In genomic region chr8:78814743-78815142, GRCm38 (mm10) we compare ENCODE assay signal across 21 mouse cellular contexts. TPM values are rescaled to one million over a fixed set of nuclear protein-coding genes. Genes with fewer than 3 reads are reported as not detected.
A peak's percentile ranks its signal among the peaks of the same experiment; 100 is the strongest.
DNase-seq lines count a peak whose midpoint lies in the region; TF ChIP-seq lines count a peak whose summit lies in the region.
"Had no signal": no experiment of that assay in that cellular context is flagged by ENCODE, and none has a peak within 500 bp of the region (broad histone marks: within the 10 kb centered on the region; RNA-seq: fewer than 3 reads in every experiment).

No protein-coding gene starts in this region.

- H3K36me3 ChIP-seq in CH12.LX (replicated peaks in 1 of 2; ENCODE audit: control insufficient read depth in 1 of 2, insufficient read depth in 1 of 2, low read length in 1 of 2) (peaks cover 33 to 91% of the 10 kb centered on the region in 2 experiments), ES-E14 (ENCODE audit: control insufficient read depth, insufficient read depth, low read length, poor library complexity, severe bottlenecking) (peaks cover 24% of the 10 kb centered on the region), MEL (ENCODE audit: control insufficient read depth in 1 of 2, insufficient read depth in 2 of 2, low read length in 2 of 2) (peaks cover 6 to 20% of the 10 kb centered on the region in 2 experiments)
- peaks cover 26% of the 10 kb centered on the region; the same call in 1 of the 2 replicates for H3K36me3 ChIP-seq in thymus, adult 2 months (ENCODE audit: control insufficient read depth, insufficient read depth, low read length)

- no peak overlapping the region for H3K4me2 ChIP-seq in CH12.LX (ENCODE audit: insufficient read depth, low read depth, poor library complexity, severe bottlenecking)

- H3K79me2 ChIP-seq in CH12.LX (replicated peaks; ENCODE audit: control insufficient read depth, extremely low read depth, insufficient read depth, poor library complexity, severe bottlenecking) (peaks cover 9% of the 10 kb centered on the region), MEL (ENCODE audit: control insufficient read depth, insufficient read depth, low read length, poor library complexity) (peaks cover 13% of the 10 kb centered on the region; the same call in 1 of the 2 replicates)

- in situ Hi-C loops in CH12.LX (cut with MboI; ENCODE audit: low pct_ligation_motif_present, low pct_unique_long_range_greater_than_20kb, low sequenced_read_pairs) (no loop called here), ES-E14 (cut with MboI; ENCODE audit: low sequenced_read_pairs in 2 of 2, unreplicated experiment in 2 of 2) (no loop called here)

- no peak overlapping the region for H3K9ac ChIP-seq in CH12.LX (ENCODE audit: insufficient read depth, low read depth)
- no peak overlapping the region for H3K9ac ChIP-seq in ES-E14 (ENCODE audit: insufficient read depth, low read depth, low read length, poor library complexity, severe bottlenecking)
- H3K9ac ChIP-seq in MEL (ENCODE audit: control insufficient read depth, low read depth, low read length, poor library complexity, severe bottlenecking), result no peak overlapping the region

- TF ChIP-seq CTCF in CH12.LX (conservative IDR thresholded peaks at IDR 0.05 in 1 of 2, IDR thresholded peaks at IDR 0.05 in 1 of 2; ENCODE audit: low read depth in 2 of 2, low read length in 2 of 2), result no peak
- TF ChIP-seq CTCF in MEL (IDR thresholded peaks at IDR 0.05 in 2 of 3, conservative IDR thresholded peaks at IDR 0.05 in 1 of 3; ENCODE audit: control insufficient read depth in 1 of 3, insufficient read depth in 1 of 3, low read depth in 2 of 3, low read length in 3 of 3, poor library complexity in 1 of 3, severe bottlenecking in 1 of 3), result no peak
- TF ChIP-seq CTCF in thymus, adult 2 months (IDR thresholded peaks at IDR 0.05; ENCODE audit: borderline replicate concordance, control insufficient read depth, extremely low read depth, insufficient read depth, low read length, poor library complexity), result no peak

- TF ChIP-seq EP300 in CH12.LX (IDR thresholded peaks at IDR 0.05; ENCODE audit: low read length) (no peak), MEL (IDR thresholded peaks at IDR 0.05; ENCODE audit: low read depth in 1 of 2, low read length in 2 of 2) (0 out of 4 replicates have a peak, but pooled peaks of 1 of the 2 experiments have one; percentile 10)

- dilution Hi-C loops in CH12.LX (cut with MboI; ENCODE audit: extremely low pct_ligation_motif_present, extremely low pct_unique_long_range_greater_than_20kb, low sequenced_read_pairs), result no loop called here

- H3K9me3 ChIP-seq in CH12.LX (replicated peaks; ENCODE audit: low read length), result no peaks in the 10 kb centered on the region
- H3K9me3 ChIP-seq in ES-E14 (ENCODE audit: control insufficient read depth, insufficient read depth, low read depth, low read length), result no peaks in the 10 kb centered on the region
- H3K9me3 ChIP-seq in MEL (replicated peaks; ENCODE audit: insufficient read depth, low read length), result no peaks in the 10 kb centered on the region
- H3K9me3 ChIP-seq: G1E had no signal

- H3K4me3 ChIP-seq in CH12.LX (replicated peaks in 1 of 3; ENCODE audit: low read depth in 2 of 3, low read length in 2 of 3, poor library complexity in 1 of 3), result no peak overlapping the region
- no peak overlapping the region for H3K4me3 ChIP-seq in ES-E14 (ENCODE audit: insufficient read depth in 1 of 2, low read depth in 1 of 2, low read length in 2 of 2, poor library complexity in 1 of 2, severe bottlenecking in 1 of 2)
- H3K4me3 ChIP-seq in MEL (ENCODE audit: control insufficient read depth in 1 of 2, insufficient read depth in 1 of 2, low read depth in 2 of 2, low read length in 2 of 2), result no peak overlapping the region
- no peak overlapping the region for H3K4me3 ChIP-seq in thymus, adult 2 months (ENCODE audit: control insufficient read depth, insufficient read depth, low read length)

- H3K4me1 ChIP-seq in CH12.LX (ENCODE audit: control insufficient read depth in 1 of 2, insufficient read depth in 2 of 2) (peaks cover 0 to 36% of the 10 kb centered on the region in 2 experiments; a peak in 2 of 4 replicates), ES-E14 (ENCODE audit: control insufficient read depth in 2 of 2, insufficient read depth in 2 of 2, low read length in 2 of 2, poor library complexity in 1 of 2) (peaks cover 7 to 8% of the 10 kb centered on the region in 2 experiments; a peak in 1 of 4 replicates), MEL (ENCODE audit: control insufficient read depth in 1 of 2, insufficient read depth in 2 of 2, low read length in 2 of 2) (peaks cover 0 to 7% of the 10 kb centered on the region in 2 experiments; a peak in 2 of 4 replicates)
- no peaks in the 10 kb centered on the region for H3K4me1 ChIP-seq in thymus, adult 2 months (replicated peaks; ENCODE audit: control insufficient read depth, insufficient read depth, low read length)

- H3K27ac ChIP-seq in CH12.LX (ENCODE audit: insufficient read depth, low read depth) (no peak overlapping the region), ES-E14 (ENCODE audit: insufficient read depth, low read depth, low read length, poor library complexity, severe bottlenecking) (no peak overlapping the region), MEL (ENCODE audit: control insufficient read depth, low read depth, low read length) (no peak overlapping the region)
- H3K27ac ChIP-seq in thymus, adult 2 months (ENCODE audit: control insufficient read depth, insufficient read depth, low read length), result no peak overlapping the region

- TF ChIP-seq RAD21 in CH12.LX (IDR thresholded peaks at IDR 0.05; ENCODE audit: low read depth, low read length) (no peak), MEL (IDR thresholded peaks at IDR 0.05; ENCODE audit: low read depth, low read length) (no peak)

- 97% methylated on average over 2 of the region's 2 CpGs for WGBS in thymus, adult 2 months

- no peak for DNase-seq in CH12.LX (ENCODE audit: extremely low read depth)
- no peak for DNase-seq in ES-E14 (ENCODE audit: low read depth, low spot score)
- DNase-seq in MEL (ENCODE audit: low read depth, low spot score), result no peak
- DNase-seq in thymus, adult 2 months, result no peak
- DNase-seq in kidney, postnatal 14 days, result no peak
- no peak for DNase-seq in cerebellum, adult 11 months
- DNase-seq: adrenal gland, adult 2 months; adrenal gland, adult 8-10 months; adrenal gland, postnatal 10 days; adrenal gland, postnatal 14 days; adrenal gland, postnatal 25 days; adrenal gland, postnatal 36 days; B cell, adult 2 months; cerebellum, adult 11-12 months; cerebellum, adult 18-20 months; cerebellum, adult 2 months; cerebellum, adult 8-10 months; cerebellum, adult 9-10 months; cerebellum, adult 9-11 months had no signal

- H3K27me3 ChIP-seq in CH12.LX (replicated peaks) (no peaks in the 10 kb centered on the region), MEL (ENCODE audit: control insufficient read depth in 1 of 2, insufficient read depth in 2 of 2, low read length in 2 of 2) (no peaks in the 10 kb centered on the region)
- H3K27me3 ChIP-seq in thymus, adult 2 months (ENCODE audit: control insufficient read depth, insufficient read depth, low read length), result no peaks in the 10 kb centered on the region
- H3K27me3 ChIP-seq: Patski had no signal

- TF ChIP-seq POLR2A in CH12.LX (IDR thresholded peaks at IDR 0.05; ENCODE audit: low read depth, low read length) (no peak), MEL (IDR thresholded peaks at IDR 0.05; ENCODE audit: control insufficient read depth in 1 of 2, insufficient read depth in 1 of 2, low read depth in 1 of 2, low read length in 2 of 2, poor library complexity in 1 of 2) (no peak)
- no peak for TF ChIP-seq POLR2A in thymus, adult 2 months (IDR thresholded peaks at IDR 0.05; ENCODE audit: control insufficient read depth, extremely low read depth, insufficient read depth, low read length, poor library complexity)

TF ChIP-seq in CH12.LX, 34 proteins besides CTCF, POLR2A, EP300 and RAD21 (continues in another document):
- TF ChIP-seq UBTF (IDR thresholded peaks at IDR 0.05; ENCODE audit: low read depth, low read length) (no peak), TCF12 (IDR thresholded peaks at IDR 0.05; ENCODE audit: low read depth, low read length) (no peak), GABPA (IDR thresholded peaks at IDR 0.05; ENCODE audit: insufficient replicate concordance, low read depth, low read length) (no peak), MAZ (IDR thresholded peaks at IDR 0.05; ENCODE audit: low read depth, low read length) (no peak), E2F4 (IDR thresholded peaks at IDR 0.05; ENCODE audit: insufficient replicate concordance, low read depth, low read length) (no peak), MAFK (IDR thresholded peaks at IDR 0.05; ENCODE audit: insufficient replicate concordance, low read length) (peak; percentile 60; the same call in 1 of the 2 replicates)

TF ChIP-seq in ES-E14, 5 proteins besides CTCF, POLR2A, EP300 and RAD21:
- TF ChIP-seq HCFC1 (IDR thresholded peaks at IDR 0.05; ENCODE audit: borderline replicate concordance, insufficient read depth, low read length) (no peak), MAFK (IDR thresholded peaks at IDR 0.05; ENCODE audit: insufficient read depth, low read depth, low read length) (peak; percentile 60; the same call in 1 of the 2 replicates)
TF ChIP-seq in ES-E14: peak in this region for 1.

TF ChIP-seq in MEL, 35 proteins besides CTCF, POLR2A, EP300 and RAD21:
- TF ChIP-seq MAFK (IDR thresholded peaks at IDR 0.05; ENCODE audit: borderline replicate concordance, low read depth, low read length) (peak; percentile 52; the same call in 1 of the 2 replicates), TCF12 (IDR thresholded peaks at IDR 0.05; ENCODE audit: low read depth, low read length) (no peak)

RNA-seq across cellular contexts. Expression of gene Lsm6, which starts 6.2 kb away (rescaled TPM):
- total RNA-seq in CH12.LX (2012; rRNA removed) (67.7 and 99.8 TPM in 2 replicates), CH12.LX (2014; rRNA removed) (60.0 and 76.5 TPM in 2 replicates), ES-E14 (2012; rRNA removed) (36.1 and 58.3 TPM in 2 replicates), MEL (2012; rRNA removed) (107 and 109 TPM in 2 replicates)
- polyA plus RNA-seq in CH12.LX (2012; ENCODE audit: insufficient read length, low read depth) (186 and 262 TPM in 2 replicates), MEL (2012; ENCODE audit: insufficient read depth in 1 of 2, insufficient read length in 2 of 2, low read depth in 1 of 2, low replicate concordance in 2 of 2, missing spikeins in 1 of 2) (100 to 1,000 TPM in 1 of 2 experiments, not detected in 1; 172 TPM)
- 11.6 and 12.1 TPM in 2 replicates for polyA plus RNA-seq in thymus, adult 2 months (2012; rRNA removed)

Comparison
In these comparisons a context has a peak if more than half of its experiments do, and no peak if none do; other contexts are left out.
1. Of the 35 proteins assayed by ChIP-seq in both MEL and CH12.LX: peak only in MEL: none; only in CH12.LX: none; in both: MAFK; in neither: 33; mixed calls (peak in some experiments, not most) for 1.